Mouse (Mus musculus): ENCODE measurements around the gene Slc25a45.

The Slc25a45 gene

GRCm38 (mm10) chr19:5892735-5893134, 15.1 kb downstream of the Slc25a45 start:
- DNase-seq (ENCODE audit: low spot score): no peak

- DNase-seq (ENCODE audit: low spot score): no peak
Observed at GRCm38 (mm10) chr19:5893282-5894001, 15.8 kb downstream of the Slc25a45 start.

GRCm38 (mm10) chr19:5894002-5894678, 16.5 kb downstream of the Slc25a45 start, which contains the start of gene Tigd3:
Tigd3 (minus strand) TSS chr19:5894149.
- DNase-seq (ENCODE audit: low spot score): peak; percentile 86

GRCm38 (mm10) chr19:5907275-5907674, 29.7 kb downstream of the Slc25a45 start:
- no peak for DNase-seq (ENCODE audit: low spot score)

- no peak for DNase-seq (ENCODE audit: low spot score)
Observed at GRCm38 (mm10) chr19:5910221-5910620, 32.6 kb downstream of the Slc25a45 start.

- DNase-seq (ENCODE audit: low spot score): no peak
Observed at GRCm38 (mm10) chr19:5911430-5912102, 34.0 kb downstream of the Slc25a45 start.

GRCm38 (mm10) chr19:5912103-5913006, 34.7 kb downstream of the Slc25a45 start:
- peak; percentile 98 for DNase-seq (ENCODE audit: low spot score)

GRCm38 (mm10) chr19:5913007-5913719, 35.6 kb downstream of the Slc25a45 start, which contains the start of gene Dpf2:
Dpf2 (minus strand) TSS chr19:5913010.
- no peak for DNase-seq (ENCODE audit: low spot score)

GRCm38 (mm10) chr19:5921715-5922114, 44.1 kb downstream of the Slc25a45 start:
- DNase-seq (ENCODE audit: low spot score): no peak

- DNase-seq (ENCODE audit: low spot score): no peak
Observed at GRCm38 (mm10) chr19:5922119-5922942, 44.7 kb downstream of the Slc25a45 start.

- DNase-seq (ENCODE audit: low spot score): no peak
Observed at GRCm38 (mm10) chr19:5922963-5923362, 45.4 kb downstream of the Slc25a45 start.

GRCm38 (mm10) chr19:5923990-5924712, 46.5 kb downstream of the Slc25a45 start:
- peak; percentile 88 for DNase-seq (ENCODE audit: low spot score)

GRCm38 (mm10) chr19:5924713-5925093, 47.1 kb downstream of the Slc25a45 start, which contains the start of gene Cdc42ep2:
Cdc42ep2 (minus strand) TSS chr19:5924816.
- DNase-seq (ENCODE audit: low spot score): peak; percentile 92

- no peak for DNase-seq (ENCODE audit: low spot score)
Observed at GRCm38 (mm10) chr19:5925311-5925855, 47.8 kb downstream of the Slc25a45 start.

GRCm38 (mm10) chr19:5927026-5927425, 49.4 kb downstream of the Slc25a45 start:
- DNase-seq (ENCODE audit: low spot score): no peak

- DNase-seq (ENCODE audit: low spot score): no peak
Observed at GRCm38 (mm10) chr19:5927532-5927931, 49.9 kb downstream of the Slc25a45 start.

GRCm38 (mm10) chr19:5928104-5928503, 50.5 kb downstream of the Slc25a45 start:
- no peak for DNase-seq (ENCODE audit: low spot score)

GRCm38 (mm10) chr19:5928546-5928945, 50.9 kb downstream of the Slc25a45 start:
- DNase-seq (ENCODE audit: low spot score): no peak

All from ovary, postnatal 14 days (tissue).